Mouse (Mus musculus): Measurements from ENCODE around the gene Abl2. TPM values are rescaled to one million over a fixed set of nuclear protein-coding genes. Genes with fewer than 3 reads are reported as not detected.

Gene Abl2
- polyA plus RNA-seq, 1 experiment from 2014 or later = 2.3 TPM

DNA sequence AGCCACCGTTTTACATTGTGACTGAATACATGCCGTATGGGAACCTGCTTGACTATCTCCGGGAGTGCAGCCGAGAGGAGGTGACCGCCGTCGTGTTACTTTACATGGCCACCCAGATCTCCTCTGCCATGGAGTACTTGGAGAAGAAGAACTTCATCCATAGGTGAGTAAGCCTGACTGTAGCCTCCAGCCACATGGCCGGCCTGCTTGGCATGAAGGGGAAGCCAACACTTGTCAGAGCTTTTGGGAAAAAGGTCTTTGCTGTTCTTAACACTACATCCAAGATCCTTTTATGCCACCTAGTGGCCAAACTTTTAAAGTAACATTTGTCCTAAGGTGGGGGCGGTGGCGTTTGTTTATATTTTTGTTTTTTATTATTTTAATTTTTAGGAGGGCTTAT is 74.5 kb downstream of the Abl2 start:
- DNase-seq (ENCODE audit: low spot score) (peak; percentile 75), ATAC-seq (peak; percentile 50)
- no peak for TF ChIP-seq EP300 (IDR thresholded peaks at IDR 0.05)
- peak; percentile 73 for TF ChIP-seq CTCF (IDR thresholded peaks at IDR 0.05)
- Histone ChIP-seq H3K9ac (replicated peaks; ENCODE audit: low read depth) (no peak overlapping the region), H3K4me2 (replicated peaks; ENCODE audit: low read depth, low read length) (no peak overlapping the region), H3K36me3 (ENCODE audit: insufficient read depth, low read length) (peaks cover 19% of the 10 kb centered on the region; the same call in 1 of the 2 replicates), H3K9me3 (ENCODE audit: low read length) (no peaks in the 10 kb centered on the region), H3K27ac (ENCODE audit: low read length) (no peak overlapping the region), H3K4me1 (ENCODE audit: insufficient read depth, low read depth, low read length) (no peaks in the 10 kb centered on the region), H3K4me3 (ENCODE audit: low read depth, low read length) (no peak overlapping the region), H3K27me3 (replicated peaks; ENCODE audit: insufficient read depth, low read length) (no peaks in the 10 kb centered on the region)
- WGBS = 73% methylated on average over 10 of the region's 10 CpGs

DNA sequence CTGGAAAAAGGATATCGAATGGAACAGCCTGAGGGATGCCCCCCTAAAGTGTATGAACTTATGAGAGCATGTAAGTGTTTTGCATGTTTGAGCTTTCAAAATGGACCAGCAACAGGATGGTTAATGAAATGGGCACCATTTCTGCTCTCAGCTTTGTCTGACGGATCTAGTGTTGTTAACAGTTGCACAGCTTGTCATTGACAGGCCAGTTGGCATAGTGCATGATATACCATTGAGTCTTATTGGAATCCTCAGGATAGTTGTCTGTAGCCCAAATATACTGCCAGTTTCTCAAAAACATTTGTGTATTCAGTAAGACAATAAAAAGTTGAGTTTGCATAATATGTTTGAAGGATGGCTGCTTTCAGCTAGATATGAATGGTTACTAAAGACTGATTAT is 76.6 kb downstream of the Abl2 start:
- Histone ChIP-seq H3K27me3 (replicated peaks; ENCODE audit: insufficient read depth, low read length) (no peaks in the 10 kb centered on the region), H3K4me3 (ENCODE audit: low read depth, low read length) (no peak overlapping the region), H3K4me1 (ENCODE audit: insufficient read depth, low read depth, low read length) (no peaks in the 10 kb centered on the region), H3K9ac (replicated peaks; ENCODE audit: low read depth) (no peak overlapping the region), H3K27ac (ENCODE audit: low read length) (no peak overlapping the region), H3K4me2 (replicated peaks; ENCODE audit: low read depth, low read length) (no peak overlapping the region), H3K36me3 (ENCODE audit: insufficient read depth, low read length) (peaks cover 10% of the 10 kb centered on the region; the same call in 1 of the 2 replicates), H3K9me3 (ENCODE audit: low read length) (no peaks in the 10 kb centered on the region)
- no peak for ATAC-seq
- no peak for DNase-seq (ENCODE audit: low spot score)
- TF ChIP-seq CTCF (IDR thresholded peaks at IDR 0.05) (no peak), EP300 (IDR thresholded peaks at IDR 0.05) (no peak)
- WGBS = 82% methylated on average over 2 of the region's 2 CpGs

DNA sequence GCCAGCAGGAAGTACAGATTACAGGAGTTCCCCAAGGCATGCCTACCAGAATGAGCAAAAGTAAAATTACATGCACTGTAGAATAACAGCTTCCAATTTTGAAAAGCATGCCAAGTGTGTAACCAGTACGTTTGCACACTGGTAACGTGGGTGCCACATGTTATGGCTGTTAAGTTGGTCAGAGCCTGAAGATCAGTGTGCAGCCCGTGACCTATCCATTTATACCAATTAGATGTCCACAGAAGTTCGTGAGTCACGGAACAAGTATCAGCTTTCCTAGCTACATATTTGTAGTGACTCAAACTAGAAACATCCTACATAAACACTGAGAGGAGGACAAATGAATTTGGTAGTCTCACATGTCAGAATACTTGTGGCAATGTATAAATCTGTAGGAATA is 80.9 kb downstream of the Abl2 start:
- TF ChIP-seq EP300 (IDR thresholded peaks at IDR 0.05) = no peak
- TF ChIP-seq CTCF (IDR thresholded peaks at IDR 0.05) = no peak
- Histone ChIP-seq H3K36me3 (ENCODE audit: insufficient read depth, low read length) (peaks cover 18% of the 10 kb centered on the region; the same call in 1 of the 2 replicates), H3K27ac (ENCODE audit: low read length) (no peak overlapping the region), H3K4me2 (replicated peaks; ENCODE audit: low read depth, low read length) (no peak overlapping the region), H3K4me3 (ENCODE audit: low read depth, low read length) (no peak overlapping the region), H3K9me3 (ENCODE audit: low read length) (no peaks in the 10 kb centered on the region), H3K9ac (replicated peaks; ENCODE audit: low read depth) (no peak overlapping the region), H3K27me3 (replicated peaks; ENCODE audit: insufficient read depth, low read length) (no peaks in the 10 kb centered on the region), H3K4me1 (ENCODE audit: insufficient read depth, low read depth, low read length) (no peaks in the 10 kb centered on the region)
- WGBS = 86% methylated on average over 5 of the region's 5 CpGs
- ATAC-seq (no peak), DNase-seq (ENCODE audit: low spot score) (no peak)

DNA sequence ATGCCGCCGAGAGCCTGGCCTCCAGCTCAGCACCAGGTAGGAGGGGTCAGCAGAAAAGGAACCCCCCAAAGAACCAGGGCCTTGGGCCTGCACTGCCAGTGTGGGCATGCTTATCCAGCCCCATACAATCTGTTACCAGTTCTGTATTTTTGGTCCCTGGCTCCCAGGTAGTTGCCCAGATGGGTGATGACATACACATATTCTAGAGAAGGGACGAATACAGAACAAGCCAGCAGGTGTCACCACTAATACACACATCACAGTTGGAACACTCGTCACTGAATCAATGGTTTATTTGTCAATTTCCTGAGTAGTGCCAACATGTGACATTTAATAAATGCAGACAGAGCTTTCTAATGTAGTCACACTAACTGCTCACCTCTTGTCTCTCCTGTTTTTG is 82.0 kb downstream of the Abl2 start:
- no peak overlapping the region for H3K4me2 ChIP-seq (replicated peaks; ENCODE audit: low read depth, low read length)
- no peak overlapping the region for H3K27ac ChIP-seq (ENCODE audit: low read length)
- H3K4me3 ChIP-seq (ENCODE audit: low read depth, low read length) = no peak overlapping the region
- H3K4me1 ChIP-seq (ENCODE audit: insufficient read depth, low read depth, low read length) = no peaks in the 10 kb centered on the region
- ATAC-seq (peak; percentile 28; the same call in 1 of the 2 replicates), DNase-seq (ENCODE audit: low spot score) (peak; percentile 55)
- H3K9me3 ChIP-seq (ENCODE audit: low read length) = no peaks in the 10 kb centered on the region
- H3K9ac ChIP-seq (replicated peaks; ENCODE audit: low read depth) = no peak overlapping the region
- no peak for TF ChIP-seq EP300 (IDR thresholded peaks at IDR 0.05)
- TF ChIP-seq CTCF (IDR thresholded peaks at IDR 0.05) = peak; percentile 67
- H3K27me3 ChIP-seq (replicated peaks; ENCODE audit: insufficient read depth, low read length) = no peaks in the 10 kb centered on the region
- H3K36me3 ChIP-seq (ENCODE audit: insufficient read depth, low read length) = peaks cover 18% of the 10 kb centered on the region; the same call in 1 of the 2 replicates
- 62% methylated on average over 4 of the region's 4 CpGs for WGBS

DNA sequence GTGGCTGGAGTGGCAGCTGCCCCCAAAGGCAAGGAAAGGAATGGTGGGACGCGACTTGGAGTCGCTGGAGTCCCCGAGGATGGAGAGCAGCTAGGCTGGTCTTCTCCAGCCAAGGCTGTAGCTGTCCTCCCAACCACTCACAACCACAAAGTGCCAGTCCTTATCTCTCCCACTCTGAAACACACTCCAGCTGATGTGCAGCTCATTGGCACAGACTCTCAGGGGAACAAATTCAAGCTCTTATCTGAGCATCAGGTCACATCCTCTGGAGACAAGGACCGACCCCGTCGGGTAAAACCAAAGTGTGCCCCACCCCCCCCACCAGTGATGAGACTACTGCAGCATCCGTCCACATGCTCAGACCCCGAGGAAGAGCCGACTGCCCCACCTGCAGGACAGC is 83.2 kb downstream of the Abl2 start:
- Histone ChIP-seq H3K27me3 (replicated peaks; ENCODE audit: insufficient read depth, low read length) (no peaks in the 10 kb centered on the region), H3K4me3 (ENCODE audit: low read depth, low read length) (no peak overlapping the region), H3K4me1 (ENCODE audit: insufficient read depth, low read depth, low read length) (no peaks in the 10 kb centered on the region), H3K4me2 (replicated peaks; ENCODE audit: low read depth, low read length) (no peak overlapping the region), H3K9me3 (ENCODE audit: low read length) (no peaks in the 10 kb centered on the region), H3K9ac (replicated peaks; ENCODE audit: low read depth) (no peak overlapping the region), H3K27ac (ENCODE audit: low read length) (no peak overlapping the region), H3K36me3 (ENCODE audit: insufficient read depth, low read length) (peaks cover 18% of the 10 kb centered on the region; the same call in 1 of the 2 replicates)
- ATAC-seq = no peak
- no peak for TF ChIP-seq EP300 (IDR thresholded peaks at IDR 0.05)
- no peak for TF ChIP-seq CTCF (IDR thresholded peaks at IDR 0.05)
- DNase-seq (ENCODE audit: low spot score) = no peak
- WGBS = 76% methylated on average over 10 of the region's 10 CpGs

DNA sequence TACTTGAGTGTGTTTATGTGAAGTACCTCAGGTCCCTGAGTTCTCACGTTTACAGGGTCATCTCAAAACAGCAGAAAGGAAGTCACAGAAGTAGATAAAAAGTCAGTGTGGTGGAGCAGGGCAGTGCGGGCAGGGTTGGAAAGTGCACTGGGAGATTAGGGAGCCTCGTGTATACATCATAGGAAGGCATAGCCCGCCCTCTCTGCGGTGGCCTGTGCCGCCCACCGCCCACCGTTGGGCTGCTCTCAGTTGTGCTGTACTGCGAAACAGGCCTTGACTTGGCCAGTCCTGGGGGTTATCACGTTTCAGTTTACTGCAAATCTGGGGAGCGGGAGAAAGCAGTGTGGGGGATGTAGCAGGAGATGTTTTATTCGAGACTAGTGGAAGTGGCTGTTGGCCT is 84.2 kb downstream of the Abl2 start:
- H3K36me3 ChIP-seq (ENCODE audit: insufficient read depth, low read length) = peaks cover 18% of the 10 kb centered on the region; the same call in 1 of the 2 replicates
- no peaks in the 10 kb centered on the region for H3K27me3 ChIP-seq (replicated peaks; ENCODE audit: insufficient read depth, low read length)
- no peak overlapping the region for H3K27ac ChIP-seq (ENCODE audit: low read length)
- TF ChIP-seq CTCF (IDR thresholded peaks at IDR 0.05) (no peak), EP300 (IDR thresholded peaks at IDR 0.05) (no peak)
- ATAC-seq (no peak), DNase-seq (ENCODE audit: low spot score) (no peak)
- H3K4me1 ChIP-seq (ENCODE audit: insufficient read depth, low read depth, low read length) = no peaks in the 10 kb centered on the region
- H3K4me3 ChIP-seq (ENCODE audit: low read depth, low read length) = no peak overlapping the region
- whole genome bisulfite sequencing = 69% methylated on average over 12 of the region's 12 CpGs
- no peaks in the 10 kb centered on the region for H3K9me3 ChIP-seq (ENCODE audit: low read length)
- no peak overlapping the region for H3K4me2 ChIP-seq (replicated peaks; ENCODE audit: low read depth, low read length)
- no peak overlapping the region for H3K9ac ChIP-seq (replicated peaks; ENCODE audit: low read depth)

DNA sequence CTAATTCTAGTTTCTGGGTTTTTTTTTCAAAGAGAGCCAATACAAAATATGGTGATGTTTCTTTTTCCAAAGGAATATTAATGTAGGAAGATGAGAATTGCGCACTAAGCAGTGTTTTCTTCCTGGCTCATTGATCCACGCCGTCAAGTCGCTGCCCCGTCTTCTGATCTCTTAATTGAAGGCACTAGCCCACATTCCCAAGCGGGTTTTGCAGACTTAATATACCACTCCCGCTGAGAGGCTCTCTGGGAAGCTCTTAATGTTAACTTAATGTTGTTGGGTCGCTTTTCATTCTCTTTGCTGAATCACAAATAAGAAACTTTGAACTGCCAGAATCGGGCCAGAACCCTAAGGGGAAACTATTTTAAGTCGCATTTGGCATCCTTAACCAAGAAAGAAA is 85.5 kb downstream of the Abl2 start:
- Histone ChIP-seq H3K4me1 (ENCODE audit: insufficient read depth, low read depth, low read length) (no peaks in the 10 kb centered on the region), H3K4me2 (replicated peaks; ENCODE audit: low read depth, low read length) (no peak overlapping the region), H3K36me3 (ENCODE audit: insufficient read depth, low read length) (peaks cover 18% of the 10 kb centered on the region; the same call in 1 of the 2 replicates), H3K4me3 (ENCODE audit: low read depth, low read length) (no peak overlapping the region), H3K27me3 (replicated peaks; ENCODE audit: insufficient read depth, low read length) (no peaks in the 10 kb centered on the region), H3K27ac (ENCODE audit: low read length) (no peak overlapping the region), H3K9ac (replicated peaks; ENCODE audit: low read depth) (no peak overlapping the region), H3K9me3 (ENCODE audit: low read length) (no peaks in the 10 kb centered on the region)
- TF ChIP-seq EP300 (IDR thresholded peaks at IDR 0.05) = no peak
- no peak for TF ChIP-seq CTCF (IDR thresholded peaks at IDR 0.05)
- DNase-seq (ENCODE audit: low spot score) = no peak
- WGBS = 77% methylated on average over 10 of the region's 10 CpGs
- ATAC-seq = no peak
